Mouse (Mus musculus) lung, adult 2 months (tissue): Measurements from ENCODE around the gene Topors. TPM values are rescaled to one million over a fixed set of nuclear protein-coding genes. Genes with fewer than 3 reads are reported as not detected.
"Not testable (repeated sequence)": the region's sequence is repeated elsewhere in the genome, so short reads cannot be mapped to it uniquely, and the experiment has no call there.

ENCODE experiments used
- DNase-seq: peaks from one replicate; pipeline ENCODE4 v3.0.0; 2022
- H3K4me1 ChIP-seq: fragments of 200-500 bp; 2 replicates; pipeline ENCODE4 v1.6.1; 2011; ENCODE audit warnings: low read length; ENCODE audit not compliant: control insufficient read depth, insufficient read depth
- H3K4me3 ChIP-seq: fragments of 200-500 bp; replicated peaks from 2 replicates; pipeline ENCODE3; 2011; ENCODE audit warnings: low read depth, mild to moderate bottlenecking, control low read depth, low read length; ENCODE audit errors: extremely low read depth
- CTCF ChIP-seq: fragments of 200-500 bp; IDR thresholded peaks from 2 replicates; pipeline ENCODE4 v1.5.1; 2011; ENCODE audit warnings: mild to moderate bottlenecking, low read length, control low read depth; ENCODE audit not compliant: insufficient read depth
- POLR2A ChIP-seq: fragments of 200-500 bp; IDR thresholded peaks from 2 replicates; pipeline ENCODE4 v1.6.1; 2011; ENCODE audit warnings: low read depth, mild to moderate bottlenecking, control low read depth, low read length, borderline replicate concordance; ENCODE audit errors: extremely low read depth
- WGBS: fragments of 180-500 bp; shearing (Covaris S2); methylation state at CpG from one replicate; pipeline ENCODE4 v1.1.7; 2018; 5-methylcytosine and 5-hydroxymethylcytosine counted together
- polyA plus RNA-seq: library from polyadenylated mRNA; depleted of rRNA; stranded (reverse); fragments of >200 nt; gene quantifications from 2 replicates; pipeline ENCODE4 v1.2.3, GENCODE M21; 2012; rRNA removed

The Topors gene
- 4.0 and 5.3 TPM in 2 replicates for polyA plus RNA-seq

DNA sequence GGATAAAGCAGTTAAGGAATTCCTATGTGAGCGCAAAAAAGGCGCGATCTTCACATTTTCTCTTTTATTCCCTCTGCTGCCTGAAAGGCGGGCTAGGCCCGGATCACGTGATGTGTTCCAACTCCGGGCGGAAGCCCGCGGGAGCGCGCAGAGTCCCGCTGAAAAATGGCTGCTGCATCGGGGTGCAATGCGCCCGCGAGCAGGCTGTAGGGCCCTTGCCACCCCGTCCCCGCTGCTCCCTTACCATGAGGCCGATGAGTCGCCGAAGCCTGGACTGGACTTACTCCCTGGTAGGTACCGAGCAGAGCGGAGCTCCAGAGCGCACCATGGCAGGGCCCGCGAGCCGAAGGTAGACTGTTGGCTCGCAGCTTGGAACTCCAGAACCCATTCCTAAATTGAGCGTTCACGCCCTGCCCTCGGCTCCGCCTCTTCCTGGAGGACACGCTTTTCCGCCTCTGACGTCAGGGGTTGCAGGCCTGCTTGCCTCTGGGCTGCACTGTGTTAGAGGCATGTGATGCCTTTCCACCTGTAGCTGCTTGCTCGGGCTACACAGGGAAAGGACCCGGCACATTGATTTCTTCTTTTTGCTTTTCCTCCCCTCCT, at the start of gene Topors, which contains the start of gene Smim27:
Gene Topors, minus strand, starts transcription at position 421 of the 603 bp plus-strand sequence.
Gene Smim27, plus strand, starts transcription at position 150 of the 603 bp plus-strand sequence.
- under 1% methylated on average over 38 of the region's 38 CpGs for WGBS
- Histone ChIP-seq H3K4me1 (peaks cover 4% of the 10 kb centered on the region), H3K4me3 (peak within 1 kb of the TSS; percentile 85)
- peak; percentile 97 for DNase-seq
- no peak for TF ChIP-seq CTCF
- TF ChIP-seq POLR2A = peak; percentile 98

DNA sequence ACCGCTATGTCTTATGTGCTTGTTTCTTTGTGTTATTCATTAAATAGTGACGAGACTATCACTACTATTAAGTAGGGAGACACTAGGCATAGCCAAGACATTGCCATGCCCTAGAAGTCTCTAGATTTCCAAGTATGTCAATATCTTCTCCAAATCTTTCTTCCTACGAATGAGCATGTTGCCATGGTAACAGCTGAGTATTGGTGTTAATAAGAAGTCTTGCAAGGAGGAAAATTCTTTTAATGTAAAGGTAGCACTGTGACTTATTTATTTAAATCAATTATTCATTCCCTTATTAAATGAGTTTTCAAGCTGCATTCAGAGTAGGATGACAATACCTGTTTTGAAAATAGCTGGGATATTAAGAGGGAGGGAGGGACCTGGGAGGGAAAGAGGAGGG, 47.8 kb upstream of the Topors start:
- Histone ChIP-seq H3K4me1 (no peaks in the 10 kb centered on the region), H3K4me3 (no peak overlapping the region)
- DNase-seq = no peak
- TF ChIP-seq POLR2A = no peak
- TF ChIP-seq CTCF = no peak
- 62% methylated on average over 3 of the region's 3 CpGs for WGBS

DNA sequence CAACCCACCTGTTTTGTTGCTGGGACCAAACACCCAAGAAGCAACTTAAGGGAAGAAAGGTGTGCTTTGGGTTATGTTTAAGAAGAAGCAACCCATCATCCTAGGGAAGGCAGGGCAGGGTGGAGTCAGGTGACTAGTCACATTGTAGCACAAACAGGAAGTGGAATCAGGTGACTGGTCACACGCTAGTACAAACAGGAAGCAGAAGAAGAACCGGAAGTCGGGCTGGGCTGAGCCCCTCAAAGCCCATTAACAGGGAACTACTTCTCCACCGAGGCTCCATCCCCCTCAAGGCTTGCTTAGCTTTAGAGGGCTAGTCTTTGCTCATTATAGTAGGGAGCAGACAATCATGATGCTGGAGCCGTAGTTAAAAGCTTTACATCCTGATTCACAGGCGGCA, 43.4 kb upstream of the Topors start:
- 51% methylated on average over 6 of the region's 6 CpGs for WGBS
- Histone ChIP-seq H3K4me1 (no peaks in the 10 kb centered on the region), H3K4me3 (no peak overlapping the region)
- DNase-seq = no peak
- TF ChIP-seq POLR2A (no peak), CTCF (no peak)

DNA sequence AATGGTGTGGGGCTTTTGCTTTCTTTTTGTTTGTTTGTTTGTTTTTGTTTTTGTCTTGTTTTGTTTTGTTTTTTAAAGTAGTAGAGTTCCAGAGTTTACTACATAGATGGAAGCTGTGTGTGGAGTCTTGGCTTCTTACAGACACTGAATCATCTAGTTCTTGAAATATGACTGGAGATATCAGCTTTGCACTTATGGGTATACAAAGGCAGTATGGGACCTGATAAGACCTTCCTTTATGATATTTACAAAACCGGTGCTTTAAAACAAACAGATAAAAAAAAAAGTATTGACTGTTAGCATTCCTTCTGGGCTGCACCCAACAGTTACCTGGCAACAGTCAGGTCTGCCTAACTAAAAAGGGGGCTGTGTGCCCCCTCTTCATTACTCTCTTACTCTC, 42.6 kb upstream of the Topors start:
- TF ChIP-seq CTCF = no peak
- TF ChIP-seq POLR2A = no peak
- no peaks in the 10 kb centered on the region for H3K4me1 ChIP-seq
- DNase-seq = no peak
- 58% methylated on average over 1 of the region's 1 CpGs for WGBS
- no peak overlapping the region for H3K4me3 ChIP-seq

DNA sequence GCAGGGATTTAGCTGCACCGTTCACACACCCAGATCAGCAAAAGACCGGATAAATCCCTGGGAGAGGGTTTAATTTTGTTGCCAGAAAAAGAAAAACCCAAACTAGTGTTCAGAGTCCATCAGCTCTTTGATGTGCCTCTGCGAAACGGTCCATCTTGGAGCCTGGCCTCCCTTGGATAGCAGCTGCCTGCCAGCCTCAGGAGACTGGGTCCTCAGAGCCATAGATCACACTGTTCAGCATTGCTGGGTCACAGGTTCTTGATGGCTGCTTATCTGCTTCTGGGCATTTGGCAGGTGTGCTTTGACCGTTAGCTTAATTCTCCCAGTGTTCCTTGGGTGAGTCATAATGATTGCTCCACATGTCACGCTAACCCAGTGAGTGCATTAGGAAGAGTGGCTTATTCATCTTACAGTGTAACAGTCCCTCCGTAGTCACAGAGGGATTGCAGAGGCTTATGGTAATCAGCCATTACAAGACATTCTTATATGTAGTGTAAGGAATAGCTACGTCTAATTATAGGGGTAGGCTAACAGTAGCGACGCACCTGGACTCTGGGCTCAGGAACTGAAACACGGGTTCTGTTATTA, 41.2 kb upstream of the Topors start:
- Histone ChIP-seq H3K4me1 (no peaks in the 10 kb centered on the region), H3K4me3 (no peak overlapping the region)
- WGBS = 72% methylated on average over 11 of the region's 11 CpGs
- no peak for TF ChIP-seq CTCF
- TF ChIP-seq POLR2A = no peak
- DNase-seq = no peak

DNA sequence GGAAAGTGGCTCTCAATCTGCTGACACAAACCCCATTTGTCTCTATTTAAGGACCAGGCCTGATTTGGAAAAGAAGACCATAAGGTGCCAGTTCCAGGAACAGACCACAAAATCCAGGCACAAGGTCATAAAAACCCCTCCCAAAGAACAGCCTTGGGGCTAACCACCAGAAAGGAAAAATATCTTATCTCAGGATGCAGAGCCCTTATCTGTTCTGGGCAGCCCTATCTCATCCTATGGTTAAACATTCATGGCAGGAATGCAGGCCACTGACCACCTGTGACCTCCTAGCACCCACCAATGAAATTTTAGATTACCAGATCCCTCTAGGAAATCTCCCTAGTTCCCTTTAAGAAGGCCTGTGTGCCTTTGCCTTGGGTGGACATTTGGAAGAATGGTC, 40.0 kb upstream of the Topors start:
- Histone ChIP-seq H3K4me1 (no peaks in the 10 kb centered on the region), H3K4me3 (no peak overlapping the region)
- no peak for DNase-seq
- TF ChIP-seq POLR2A = no peak
- TF ChIP-seq CTCF = no peak

DNA sequence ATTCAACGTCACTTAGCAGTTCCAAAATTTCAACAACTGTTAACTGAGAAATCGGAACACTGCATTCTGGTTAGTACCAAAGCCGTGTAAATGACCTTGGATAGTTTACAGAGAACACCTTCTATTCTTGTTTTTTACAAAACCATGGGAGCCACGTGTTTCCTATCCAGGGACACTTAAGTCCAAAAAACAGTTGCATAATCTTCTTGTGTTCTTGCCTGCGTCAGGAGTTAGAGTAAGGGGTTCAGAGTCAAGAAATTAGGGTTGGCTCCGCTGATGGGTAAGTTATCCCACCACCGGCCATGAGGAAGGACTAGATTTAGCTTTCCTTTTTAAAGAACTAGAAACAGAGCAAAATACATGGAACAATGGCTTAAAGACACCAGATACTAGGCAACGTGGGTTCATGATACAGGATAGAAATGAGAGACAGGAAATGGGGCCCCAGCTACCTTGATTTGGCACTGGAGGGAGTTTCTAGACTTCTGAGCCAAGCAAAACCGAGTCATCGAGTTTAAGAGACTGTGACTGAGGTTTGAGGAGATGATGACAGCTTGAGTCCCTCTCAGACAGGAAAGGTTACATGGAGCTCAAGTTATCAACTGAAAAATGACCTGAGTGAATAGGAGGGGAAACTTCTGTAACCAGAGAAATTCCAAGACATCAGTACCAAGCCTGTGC, 32.9 kb upstream of the Topors start:
- WGBS = 60% methylated on average over 10 of the region's 10 CpGs
- TF ChIP-seq CTCF = no peak
- TF ChIP-seq POLR2A = no peak
- Histone ChIP-seq H3K4me3 (no peak overlapping the region), H3K4me1 (no peaks in the 10 kb centered on the region)
- no peak for DNase-seq

DNA sequence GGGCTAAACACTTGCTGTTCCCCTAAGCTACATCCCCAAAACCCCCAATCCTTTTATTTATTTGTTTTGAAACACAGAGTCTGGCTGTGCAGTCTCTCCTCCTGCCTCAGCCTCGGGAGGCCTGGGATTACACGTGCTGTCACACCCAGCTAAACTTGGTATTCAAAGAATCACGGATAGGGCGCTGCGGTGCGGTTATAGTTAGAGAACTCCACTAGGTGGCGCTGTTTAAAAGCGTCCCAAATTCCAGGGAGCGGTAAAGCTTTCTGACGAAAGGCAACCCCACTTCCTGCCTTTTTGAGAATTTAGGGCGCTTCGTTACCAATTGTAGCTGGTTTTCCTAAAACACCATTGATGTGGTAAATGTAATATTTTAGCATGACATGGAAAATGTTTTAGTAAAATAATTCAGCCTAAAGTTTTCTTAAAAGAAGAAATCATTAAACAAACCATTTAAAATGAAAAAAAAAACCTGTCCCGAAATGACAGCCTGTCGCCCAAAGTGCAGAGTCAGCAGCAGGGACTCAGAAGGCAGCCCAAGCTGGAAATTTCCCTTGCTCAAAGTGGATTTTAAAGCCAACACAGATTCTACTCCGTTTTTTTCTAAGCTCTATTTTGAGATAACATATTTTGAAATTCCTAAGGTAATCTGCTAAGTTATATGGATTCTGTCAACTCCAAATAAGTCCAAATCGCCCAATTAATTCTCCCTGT, 31.6 kb upstream of the Topors start:
- Histone ChIP-seq H3K4me3 (no peak overlapping the region), H3K4me1 (no peaks in the 10 kb centered on the region)
- DNase-seq = peak; percentile 52
- TF ChIP-seq POLR2A (no peak), CTCF (peak; percentile 58)
- WGBS = 7% methylated on average over 16 of the region's 16 CpGs

DNA sequence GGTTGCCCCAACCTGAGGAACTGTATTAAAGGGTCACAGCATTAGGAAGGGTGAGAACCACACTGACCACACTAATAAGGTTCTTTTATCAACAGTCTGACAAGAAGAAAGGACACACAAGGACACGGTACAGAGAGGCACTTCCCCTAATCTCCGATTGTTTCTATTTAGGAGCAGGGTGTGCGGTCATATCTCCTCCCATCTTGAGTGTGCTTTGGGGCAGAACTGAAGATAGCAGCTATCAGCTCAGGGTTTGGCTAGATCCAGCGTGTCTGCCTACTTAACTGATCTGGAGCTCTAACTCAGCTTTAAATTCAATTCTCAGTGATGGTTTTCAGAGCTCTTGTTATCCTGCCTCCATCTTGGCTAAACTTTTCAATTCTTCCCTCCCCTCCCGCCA, 29.5 kb upstream of the Topors start:
- no peak overlapping the region for H3K4me3 ChIP-seq
- WGBS = 43% methylated on average over 5 of the region's 5 CpGs
- no peak for TF ChIP-seq POLR2A
- TF ChIP-seq CTCF = no peak
- no peaks in the 10 kb centered on the region for H3K4me1 ChIP-seq
- no peak for DNase-seq

DNA sequence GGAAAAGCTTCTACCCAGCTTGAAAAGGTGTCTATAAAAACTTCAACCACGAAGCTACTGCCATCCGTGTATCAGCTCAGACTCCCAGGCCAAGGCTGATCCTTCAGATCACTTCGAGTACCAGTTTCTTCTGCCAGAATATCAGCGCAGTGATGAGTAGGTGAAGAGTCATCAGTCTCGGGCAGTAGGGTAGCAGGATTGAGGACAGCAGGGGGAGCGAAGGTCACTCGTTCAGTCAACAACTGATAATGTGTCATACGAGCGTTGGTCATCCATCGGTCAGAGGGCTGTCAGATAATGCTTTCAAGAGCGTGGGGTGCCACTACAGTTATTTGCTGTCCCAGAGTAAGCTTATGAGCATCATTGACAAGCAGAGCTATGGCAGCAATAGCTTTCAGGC, 21.9 kb upstream of the Topors start:
- not testable (repeated sequence) for H3K4me3 ChIP-seq, H3K4me1 ChIP-seq, DNase-seq
- 89% methylated on average over 11 of the region's 11 CpGs for WGBS
